Mouse (Mus musculus): ENCODE data around the gene Ezr.

DNA sequence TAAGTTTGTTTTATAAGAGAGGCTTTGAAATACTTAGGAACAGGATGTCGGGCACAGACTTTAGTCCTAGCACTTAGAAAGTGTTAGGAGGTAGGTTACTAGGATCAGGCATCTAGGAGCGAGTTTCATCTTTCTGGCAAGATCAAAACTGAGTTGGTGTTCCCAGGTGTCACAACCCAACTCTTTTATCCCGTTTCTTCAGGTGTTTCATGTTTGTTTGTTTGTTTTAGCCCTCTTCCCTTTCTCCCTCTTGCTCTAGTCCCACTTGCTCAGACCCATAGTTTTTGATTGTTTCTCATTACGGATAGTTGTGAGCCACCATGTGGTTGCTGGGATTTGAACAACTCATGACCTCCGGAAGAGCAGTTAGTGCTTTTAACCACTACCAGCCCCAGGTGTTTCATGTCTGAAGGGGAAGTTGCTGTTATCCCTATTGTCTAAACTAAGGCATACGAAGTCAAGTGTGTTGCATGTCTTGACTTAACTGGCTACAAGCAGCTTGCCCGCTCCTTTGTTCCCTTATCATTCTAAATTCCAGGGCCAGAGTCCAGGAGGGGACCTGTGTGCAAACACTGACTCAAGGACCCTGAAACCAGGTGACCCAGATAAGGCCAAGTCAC is 46.1 kb upstream of the Ezr start:
- no peak for TF ChIP-seq CTCF (IDR thresholded peaks at IDR 0.05; ENCODE audit: insufficient read depth, low read length)
- TF ChIP-seq POLR2A (IDR thresholded peaks at IDR 0.05; ENCODE audit: borderline replicate concordance, extremely low read depth, low read depth, low read length) = no peak

All from lung, adult 2 months (tissue).